ENCODE assay signal across 8 mouse cellular contexts in the genomic region with DNA sequence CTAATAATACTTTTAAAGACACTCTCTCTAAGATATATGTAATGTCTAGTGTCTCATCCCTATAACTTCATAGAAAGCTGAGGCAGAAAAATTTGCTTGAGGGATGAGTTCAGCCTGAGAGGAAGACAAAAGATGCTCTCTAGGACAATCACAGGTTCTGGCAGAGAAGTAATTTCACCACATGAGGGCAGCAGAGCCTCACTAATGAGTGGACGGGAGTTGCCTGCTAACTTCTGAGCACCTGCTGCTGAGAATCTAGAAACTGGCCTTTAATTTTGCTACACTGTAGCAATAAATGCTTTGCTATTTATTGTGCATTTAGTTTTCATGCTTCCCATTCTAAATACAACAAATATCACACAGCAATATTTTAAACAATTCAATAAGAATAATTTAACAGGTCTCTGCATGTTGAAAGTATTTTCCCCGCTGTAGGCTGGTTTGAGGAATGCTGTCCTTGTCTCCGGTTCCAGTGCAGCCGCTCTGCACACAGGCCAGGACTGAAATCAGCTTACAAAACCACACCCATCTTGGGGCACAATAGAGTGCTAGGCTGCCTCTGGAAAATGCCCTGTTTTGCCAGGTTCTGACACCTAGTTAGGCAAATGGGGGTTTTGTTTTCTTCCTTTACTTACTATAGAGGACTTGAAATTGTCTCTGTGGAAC. TPM values are rescaled to one million over a fixed set of nuclear protein-coding genes. Genes with fewer than 3 reads are reported as not detected.
A peak's percentile ranks its signal among the peaks of the same experiment; 100 is the strongest.
DNase-seq lines count a peak whose midpoint lies in the region; ATAC-seq and TF ChIP-seq lines count a peak whose summit lies in the region.

No protein-coding gene starts in this region.

- WGBS in hindbrain, postnatal 0 days, result 37% methylated on average over 4 of the region's 4 CpGs
- WGBS in limb, embryonic 10.5 days, result 52% methylated on average over 4 of the region's 4 CpGs

- no peaks in the 10 kb centered on the region; the same call in 1 of the 2 replicates for H3K27me3 ChIP-seq in hindbrain, postnatal 0 days (ENCODE audit: insufficient read depth, low read length)
- no peaks in the 10 kb centered on the region for H3K27me3 ChIP-seq in limb, embryonic 10.5 days (ENCODE audit: low read depth, poor library complexity, severe bottlenecking)

- no peak overlapping the region for H3K4me3 ChIP-seq in hindbrain, postnatal 0 days (ENCODE audit: low read length)
- H3K4me3 ChIP-seq in limb, embryonic 10.5 days, result no peak overlapping the region

- TF ChIP-seq CTCF in hindbrain, postnatal 0 days (IDR thresholded peaks at IDR 0.05; ENCODE audit: low read depth), result peak; percentile 91

- no peaks in the 10 kb centered on the region for H3K4me1 ChIP-seq in hindbrain, postnatal 0 days (ENCODE audit: insufficient read depth, low read length)
- H3K4me1 ChIP-seq in limb, embryonic 10.5 days, result no peaks in the 10 kb centered on the region

- H3K9ac ChIP-seq in hindbrain, postnatal 0 days (replicated peaks; ENCODE audit: low read length), result no peak overlapping the region

- H3K27ac ChIP-seq in hindbrain, postnatal 0 days, result no peak overlapping the region
- no peak overlapping the region for H3K27ac ChIP-seq in limb, embryonic 10.5 days

- ATAC-seq in common myeloid progenitor, adult 5-6 weeks (replicated peaks; ENCODE audit: low read depth, poor library complexity, severe bottlenecking), result peak; percentile 87
- ATAC-seq in hindbrain, postnatal 0 days, result peak; percentile 63; the same call in 1 of the 2 replicates

- peak; percentile 55 for DNase-seq in left cerebral cortex, adult 11 months (ENCODE audit: low spot score)
- no peak for DNase-seq in left cerebral cortex, adult 8-10 months (ENCODE audit: low spot score in 2 of 2)
- peak; percentile 74 for DNase-seq in ZHBTc4 (ENCODE audit: low read depth, low spot score)
- DNase-seq in hindbrain, postnatal 0 days (ENCODE audit: low spot score), result peak; percentile 92
- peak; percentile 84 for DNase-seq in limb, embryonic 10.5 days (ENCODE audit: low spot score)
- DNase-seq in retina, embryonic 14.5 days (ENCODE audit: low spot score), result peak; percentile 97
- peak; percentile 58 for DNase-seq in urinary bladder, postnatal 25 days (ENCODE audit: low spot score)

- H3K4me2 ChIP-seq in hindbrain, postnatal 0 days (ENCODE audit: low read depth, low read length), result no peak overlapping the region

- no peaks in the 10 kb centered on the region for H3K36me3 ChIP-seq in hindbrain, postnatal 0 days (ENCODE audit: insufficient read depth, low read length)
- no peaks in the 10 kb centered on the region for H3K36me3 ChIP-seq in limb, embryonic 10.5 days

- H3K9me3 ChIP-seq in hindbrain, postnatal 0 days (ENCODE audit: low read length), result no peaks in the 10 kb centered on the region
- no peaks in the 10 kb centered on the region for H3K9me3 ChIP-seq in limb, embryonic 10.5 days (replicated peaks)

RNA-seq across cellular contexts. Expression of gene Spesp1, which starts 5.1 kb away (rescaled TPM):
- total RNA-seq in left cerebral cortex, adult 8-10 months (2022), result under 1 TPM in 1 of 4 experiments, not detected in 3; 0.18 TPM
- total RNA-seq in common myeloid progenitor, adult 5-6 weeks (2017), result not detected in 2 replicates
- not detected in 2 replicates for total RNA-seq in hindbrain, postnatal 0 days (2014; rRNA removed)
- polyA plus RNA-seq in hindbrain, postnatal 0 days (2015; fragmentation: Nextera tagmentation; extraction: Ambion mirVana), result not detected in 2 replicates
- polyA plus RNA-seq in limb, embryonic 10.5 days (2016; fragmentation: Nextera tagmentation; extraction: Ambion mirVana), result not detected in 2 replicates

RNA-seq across cellular contexts. Expression of gene Anp32a, which starts 54.0 kb away (rescaled TPM):
- 100 to 1,000 TPM; 280 to 364 (median 327) TPM for total RNA-seq in left cerebral cortex, adult 8-10 months (2022)
- 731 and 775 TPM in 2 replicates for total RNA-seq in common myeloid progenitor, adult 5-6 weeks (2017)
- total RNA-seq in hindbrain, postnatal 0 days (2014; rRNA removed), result 50.7 and 57.2 TPM in 2 replicates
- 112 and 116 TPM in 2 replicates for polyA plus RNA-seq in hindbrain, postnatal 0 days (2015; fragmentation: Nextera tagmentation; extraction: Ambion mirVana)
- 240 and 246 TPM in 2 replicates for polyA plus RNA-seq in limb, embryonic 10.5 days (2016; fragmentation: Nextera tagmentation; extraction: Ambion mirVana)

Comparison
In these comparisons a context has a peak if more than half of its experiments do, and no peak if none do; other contexts are left out.
1. DNase-seq: peak in left cerebral cortex, adult 11 months (single experiment), ZHBTc4 (single experiment), hindbrain, postnatal 0 days (single experiment), limb, embryonic 10.5 days (single experiment), retina, embryonic 14.5 days (single experiment) and urinary bladder, postnatal 25 days (single experiment); none in left cerebral cortex, adult 8-10 months (0 of 2).